Mouse (Mus musculus) 3134 (cell line): ENCODE results near the gene Gm20736.
"Not testable (repeated sequence)": the region's sequence is repeated elsewhere in the genome, so short reads cannot be mapped to it uniquely, and the experiment has no call there.

Source experiments
- DNase-seq: peaks from one replicate; pipeline ENCODE4 v3.0.0-alpha.2; 2011; ENCODE audit warnings: low spot score; ENCODE audit not compliant: insufficient read length; ENCODE audit errors: extremely low read depth

Gm20736 gene

DNA sequence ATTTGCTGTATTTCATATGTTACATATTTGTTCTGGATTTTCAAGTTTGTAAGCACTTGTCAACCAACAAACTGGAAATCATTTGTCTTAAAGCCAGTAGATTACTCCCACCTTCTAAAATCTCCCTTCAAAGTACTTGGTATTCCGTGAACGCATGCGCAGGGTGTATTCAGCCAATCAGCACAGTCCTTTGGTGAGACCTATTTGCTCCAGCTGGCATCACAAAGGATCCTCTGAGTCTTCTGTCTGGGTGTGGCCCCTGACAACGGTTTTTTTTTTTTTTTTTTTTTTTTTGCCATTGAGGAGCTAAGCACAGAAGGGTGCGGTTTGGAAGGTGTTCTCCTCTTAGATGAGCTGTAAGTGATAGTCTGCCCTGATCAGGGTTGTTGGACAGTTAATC lies at the start of gene Gm20736:
Gene Gm20736 (plus strand): TSS at position 301 of the 400 bp plus-strand sequence.
- DNase-seq = not testable (repeated sequence)
